Mouse (Mus musculus): ENCODE measurements around the gene Cby3.

- TF ChIP-seq POLR2A (IDR thresholded peaks at IDR 0.05; ENCODE audit: low read depth, low read length) (no peak), CTCF (IDR thresholded peaks at IDR 0.05; ENCODE audit: extremely low read depth, insufficient read depth, insufficient read length, insufficient replicate concordance) (no peak)
Observed at GRCm38 (mm10) chr11:50370969-50371368, 16.7 kb downstream of the Cby3 start.

All from spleen, adult 2 months (tissue).